Mouse (Mus musculus) left cerebral cortex, postnatal 10 days (tissue): ENCODE data around the gene Top3b. TPM values are rescaled to one million over a fixed set of nuclear protein-coding genes. Genes with fewer than 3 reads are reported as not detected.

ENCODE experiments used
- total RNA-seq, 2 experiments: library from RNA; stranded (reverse); gene quantifications; 2 replicates each; pipeline ENCODE4 v1.2.3; 2021

The Top3b gene
- total RNA-seq, 2 experiments from 2014 or later, result 60.8 to 63.8 TPM

Other genes starting within 250 kb of the Top3b start
- not detected for gene Olfr19, start 194.3 kb upstream of the Top3b start, total RNA-seq
- 10 to 100 TPM; 10.5 to 11.0 TPM for gene Spag6l, start 41.3 kb upstream of the Top3b start, total RNA-seq
- gene Igll1, start 6.8 kb upstream of the Top3b start, total RNA-seq, result not detected
- gene Vpreb1, start 107 bp downstream of the Top3b start, total RNA-seq, result not detected
- 10 to 100 TPM; 25.2 to 25.7 TPM for gene Ppm1f, start 25.7 kb downstream of the Top3b start, total RNA-seq
- gene Mapk1, start 112.6 kb downstream of the Top3b start, total RNA-seq, result 100 to 1,000 TPM; 469 to 480 TPM
- 10 to 100 TPM; 78.5 to 91.2 TPM for gene Ypel1, start 199.0 kb downstream of the Top3b start, total RNA-seq
- 10 to 100 TPM; 84.6 to 87.7 TPM for gene Ppil2, start 240.5 kb downstream of the Top3b start, total RNA-seq